Mouse (Mus musculus) hindbrain, embryonic 14.5 days (tissue): ENCODE measurements around the gene Unkl. TPM values are rescaled to one million over a fixed set of nuclear protein-coding genes. Genes with fewer than 3 reads are reported as not detected.

Experiments
- microRNA-seq: library from miRNA; unstranded; fragments of <30 nt; microRNA quantifications from one replicate; pipeline ENCODE4, GENCODE M21; 2016
- polyA plus RNA-seq: library from polyadenylated mRNA; unstranded; fragments of >200 nt; fragmentation: Nextera tagmentation; extraction: Ambion mirVana; gene quantifications from 2 replicates; pipeline ENCODE4 v1.2.1, GENCODE M21; 2014

Gene Unkl
- polyA plus RNA-seq, 1 experiment from 2014 or later, result 9.9 TPM

Small RNA genes within 50 kb of the gene (microRNA-seq; reads per million reads assigned to microRNA genes)
- gene Mir3547, result 7.9 reads per million, percentile 27 among the genes with 10 or more reads in this experiment

Other genes with a start within 250 kb of the Unkl start
- 58.2 and 60.6 TPM in 2 replicates for gene Jpt2, start 227.7 kb upstream of the Unkl start, polyA plus RNA-seq
- gene Cramp1l, start 172.6 kb upstream of the Unkl start, polyA plus RNA-seq, result 8.0 and 8.1 TPM in 2 replicates
- gene Ift140, start 172.3 kb upstream of the Unkl start, polyA plus RNA-seq, result 15.9 and 20.9 TPM in 2 replicates
- 11.3 and 12.4 TPM in 2 replicates for gene Tmem204, start 104.8 kb upstream of the Unkl start, polyA plus RNA-seq
- 39.8 and 41.7 TPM in 2 replicates for gene Telo2, start 72.4 kb upstream of the Unkl start, polyA plus RNA-seq
- not detected in 2 replicates for gene Ptx4, start 67.6 kb upstream of the Unkl start, polyA plus RNA-seq
- 28.1 and 29.4 TPM in 2 replicates for gene Clcn7, start 55.0 kb upstream of the Unkl start, polyA plus RNA-seq
- gene Ccdc154, start 25.9 kb upstream of the Unkl start, polyA plus RNA-seq, result not detected in 2 replicates
- gene Gm38655, start 12.9 kb upstream of the Unkl start, polyA plus RNA-seq, result not detected in 2 replicates
- 30.3 and 31.5 TPM in 2 replicates for gene BC003965, start 3.8 kb upstream of the Unkl start, polyA plus RNA-seq
- 90.5 and 91.1 TPM in 2 replicates for gene Gnptg, start 51.7 kb downstream of the Unkl start, polyA plus RNA-seq
- 52.1 and 53.4 TPM in 2 replicates for gene Tsr3, start 51.8 kb downstream of the Unkl start, polyA plus RNA-seq
- 10.8 and 15.9 TPM in 2 replicates for gene Baiap3, start 68.0 kb downstream of the Unkl start, polyA plus RNA-seq
- gene Ube2i, start 86.2 kb downstream of the Unkl start, polyA plus RNA-seq, result 430 and 441 TPM in 2 replicates
- gene Prss34, start 110.0 kb downstream of the Unkl start, polyA plus RNA-seq, result not detected in 2 replicates
- gene Prss28, start 120.2 kb downstream of the Unkl start, polyA plus RNA-seq, result not detected in 2 replicates
- gene Prss29, start 130.3 kb downstream of the Unkl start, polyA plus RNA-seq, result not detected in 2 replicates
- gene Tpsab1, start 157.2 kb downstream of the Unkl start, polyA plus RNA-seq, result not detected in 2 replicates
- gene Tpsb2, start 177.9 kb downstream of the Unkl start, polyA plus RNA-seq, result 0.36 TPM in 1 of 2 replicates, not detected in the other
- 1.2 TPM in 1 of 2 replicates, not detected in the other for gene Tpsg1, start 180.9 kb downstream of the Unkl start, polyA plus RNA-seq
- gene Cacna1h, start 245.4 kb downstream of the Unkl start, polyA plus RNA-seq, result 10.6 and 14.1 TPM in 2 replicates